Mouse (Mus musculus) embryo, embryonic 11 days (tissue): Measurements from ENCODE around the gene Cul7.
A peak's percentile ranks its signal among the peaks of the same experiment; 100 is the strongest.

Experiments
- DNase-seq: peaks from one replicate; pipeline ENCODE4 v3.0.0-alpha.2; 2015

Gene Cul7

DNA sequence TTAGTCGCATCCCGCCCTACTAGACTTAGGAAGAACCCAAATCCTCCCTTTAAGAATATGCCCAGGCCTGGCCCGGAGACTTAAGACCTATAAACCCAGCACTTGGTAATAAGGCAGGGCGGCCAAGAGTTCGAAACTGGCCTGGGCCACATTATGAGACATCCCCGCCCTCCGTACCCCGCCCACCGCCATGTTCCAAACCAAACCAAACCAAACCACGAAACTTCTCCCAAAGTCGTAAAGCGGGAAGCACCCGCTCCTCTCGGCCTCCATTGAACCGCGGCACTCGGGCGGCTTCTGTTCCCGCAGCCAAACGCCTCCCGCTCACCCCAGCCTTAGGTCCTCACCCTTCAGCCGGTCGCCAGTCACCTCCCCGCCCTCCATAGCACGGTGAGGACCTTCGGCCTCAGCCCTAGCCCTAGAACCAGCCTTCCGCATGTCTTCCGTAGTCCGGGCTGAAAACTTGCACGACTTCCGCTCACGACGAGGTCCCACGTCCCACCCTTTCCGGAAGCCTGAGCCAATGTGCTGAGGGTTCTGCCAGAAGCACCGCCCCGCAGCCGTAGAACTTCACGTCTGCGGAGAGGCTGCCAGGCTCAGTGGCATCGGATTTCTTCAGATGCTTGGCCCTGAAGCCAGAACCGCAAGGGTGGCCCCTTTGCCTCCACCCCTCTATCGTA is 23.9 kb downstream of the Cul7 start, which contains the start of gene Rrp36:
Gene Rrp36 (minus strand): TSS at position 503 of the 680 bp plus-strand sequence.
- peak; percentile 96 for DNase-seq

DNA sequence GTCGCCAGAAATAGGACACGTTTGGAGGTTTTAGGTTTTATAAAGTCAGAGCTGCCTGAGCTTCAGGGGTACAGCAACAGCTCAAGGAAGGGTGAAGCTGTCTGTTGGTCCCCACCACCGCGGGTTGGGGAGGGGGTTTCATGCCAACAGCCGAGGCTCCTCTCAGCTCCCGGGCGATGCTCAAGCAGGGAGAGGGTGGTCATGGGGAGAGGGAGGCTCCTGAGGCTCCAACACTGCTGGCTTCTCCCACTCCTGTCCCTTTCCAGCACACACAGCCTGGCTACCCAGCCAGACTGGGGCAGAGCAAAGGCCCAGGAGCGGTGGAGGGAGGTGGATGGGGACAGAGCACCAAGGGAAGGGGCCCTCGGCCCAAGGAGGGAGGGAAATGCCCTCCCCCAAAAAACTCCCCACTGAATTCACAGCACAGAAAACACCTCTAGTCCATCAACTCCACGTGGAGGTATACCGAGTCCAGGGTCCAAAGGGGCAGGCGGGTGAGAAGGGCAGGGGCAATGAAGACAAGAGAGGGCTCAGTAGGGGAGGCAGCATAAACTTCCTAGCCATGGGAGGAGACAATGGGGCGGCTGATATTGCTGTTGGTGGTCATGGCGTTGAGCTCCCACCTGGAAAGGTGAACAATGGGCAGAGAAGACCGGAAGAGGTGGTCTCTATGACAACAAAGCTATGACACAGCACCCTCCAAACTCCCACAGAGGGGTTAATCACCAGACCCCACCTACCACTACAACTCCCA is 24.6 kb downstream of the Cul7 start:
- no peak for DNase-seq

DNA sequence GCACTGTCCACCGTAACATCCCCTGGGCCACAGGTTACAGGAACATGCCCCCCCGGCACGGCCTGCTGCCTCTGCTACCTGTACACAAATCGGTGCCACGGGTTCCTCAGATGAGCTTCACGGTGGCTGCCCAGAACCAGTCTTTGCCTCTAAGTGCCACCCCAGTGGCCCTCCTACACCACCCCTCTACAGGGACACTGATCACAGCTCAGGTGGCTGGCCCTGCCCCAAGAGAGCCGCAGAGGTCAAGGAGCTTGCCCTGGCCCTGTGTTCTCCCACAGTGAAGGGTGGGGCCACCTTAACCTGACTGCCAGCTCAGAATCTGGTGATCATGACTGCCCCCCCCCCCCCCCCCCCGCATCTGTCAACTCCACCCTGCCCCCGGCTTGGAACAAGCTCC is 28.3 kb downstream of the Cul7 start, which contains the start of gene Mea1:
Gene Mea1 (plus strand): TSS at position 378 of the 400 bp plus-strand sequence.
- no peak for DNase-seq

DNA sequence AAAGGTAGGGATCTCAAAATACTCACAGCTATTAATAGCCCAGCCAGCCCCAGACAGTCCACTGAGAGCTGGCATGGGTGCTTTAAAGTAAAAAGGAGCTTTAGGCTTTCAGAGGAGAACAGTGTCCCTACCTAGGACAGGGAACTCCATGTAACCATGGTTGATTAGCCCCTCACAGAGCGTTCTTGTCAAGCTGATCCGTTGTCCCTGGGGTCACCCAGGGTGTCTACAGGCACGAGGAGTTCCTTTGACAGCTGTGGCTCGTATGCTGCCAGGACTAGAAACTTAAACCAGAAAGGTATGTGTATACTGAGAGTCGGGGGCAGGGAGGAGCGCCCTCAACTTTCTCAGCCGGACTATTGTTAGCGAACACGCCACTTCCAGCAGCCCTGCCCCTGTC is 28.8 kb downstream of the Cul7 start:
- DNase-seq: no peak

DNA sequence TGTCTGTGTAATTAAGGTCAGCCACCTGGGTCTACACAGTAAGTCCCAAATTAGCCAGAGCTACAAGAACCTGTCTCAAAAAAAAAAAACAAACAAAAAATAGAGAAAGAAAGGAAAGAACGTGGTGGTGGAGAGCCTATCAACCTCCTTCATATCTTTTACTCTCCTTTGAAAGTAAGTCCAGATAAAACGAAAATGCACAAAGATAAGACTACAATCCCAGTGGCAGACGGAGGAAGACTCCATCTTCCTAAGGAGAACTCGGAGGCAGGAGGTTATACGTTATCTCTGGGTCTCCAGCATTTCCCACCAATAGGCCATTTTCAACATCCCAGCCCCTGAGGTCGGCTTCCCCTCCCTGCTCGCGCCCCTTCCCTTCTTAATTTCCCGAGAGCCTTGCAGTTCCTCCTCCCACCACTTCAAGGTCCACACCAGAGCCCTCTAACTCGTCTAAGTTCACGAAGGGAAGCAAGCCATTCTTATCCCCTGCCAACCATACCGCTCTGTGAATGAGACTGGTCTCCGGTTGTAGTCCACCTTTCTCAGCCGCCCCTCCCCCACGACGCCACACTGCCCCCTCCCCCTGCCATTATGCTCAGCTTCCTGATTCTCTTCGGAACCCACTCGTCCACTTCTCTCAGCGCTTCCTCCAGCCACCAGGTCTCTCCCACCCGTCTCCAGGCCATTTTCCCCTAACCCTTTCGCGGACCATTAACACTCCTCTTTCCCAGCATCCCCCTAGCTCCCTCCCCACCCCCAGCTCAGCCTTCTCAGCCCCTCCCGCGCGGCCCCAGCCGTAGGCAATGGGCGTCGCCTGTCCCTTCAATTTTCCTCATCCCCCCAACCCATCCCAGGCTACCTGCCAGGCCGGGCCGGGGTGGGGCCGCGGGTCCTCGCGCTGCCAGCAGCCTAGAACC is 30.0 kb downstream of the Cul7 start:
- DNase-seq: peak; percentile 70

DNA sequence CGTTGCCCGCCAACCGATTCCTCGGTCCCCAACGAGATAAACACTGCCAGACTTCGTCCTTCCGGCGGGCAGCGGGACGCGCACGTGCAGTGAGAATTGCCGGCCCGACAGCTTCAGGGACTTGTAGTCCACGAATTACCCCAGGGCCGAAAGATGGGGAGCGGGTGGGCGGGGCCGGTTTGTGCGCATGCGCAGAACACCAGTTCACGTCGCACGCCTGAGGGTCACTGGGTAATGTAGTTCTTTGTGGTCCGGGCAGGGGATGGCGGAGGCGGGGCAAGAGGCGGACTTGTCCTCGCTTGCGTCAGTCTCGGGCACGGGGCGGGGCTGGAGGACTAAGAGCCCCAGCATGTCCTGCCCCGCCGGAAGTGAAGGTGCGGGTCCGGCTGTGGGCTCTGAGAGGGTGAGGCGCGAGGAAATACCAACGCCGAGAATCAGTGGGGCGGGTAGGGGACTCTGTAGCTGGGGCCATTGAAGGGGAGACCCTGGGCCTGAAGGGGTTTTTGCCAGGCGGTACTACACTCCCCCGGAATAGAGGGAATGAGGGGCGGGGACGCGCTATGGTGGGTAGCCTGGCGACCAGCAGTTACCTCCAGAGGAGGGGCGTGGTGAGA is 30.7 kb downstream of the Cul7 start, which contains the start of gene Klhdc3:
Gene Klhdc3 (minus strand): TSS at position 155 of the 614 bp plus-strand sequence.
- peak; percentile 99 for DNase-seq

DNA sequence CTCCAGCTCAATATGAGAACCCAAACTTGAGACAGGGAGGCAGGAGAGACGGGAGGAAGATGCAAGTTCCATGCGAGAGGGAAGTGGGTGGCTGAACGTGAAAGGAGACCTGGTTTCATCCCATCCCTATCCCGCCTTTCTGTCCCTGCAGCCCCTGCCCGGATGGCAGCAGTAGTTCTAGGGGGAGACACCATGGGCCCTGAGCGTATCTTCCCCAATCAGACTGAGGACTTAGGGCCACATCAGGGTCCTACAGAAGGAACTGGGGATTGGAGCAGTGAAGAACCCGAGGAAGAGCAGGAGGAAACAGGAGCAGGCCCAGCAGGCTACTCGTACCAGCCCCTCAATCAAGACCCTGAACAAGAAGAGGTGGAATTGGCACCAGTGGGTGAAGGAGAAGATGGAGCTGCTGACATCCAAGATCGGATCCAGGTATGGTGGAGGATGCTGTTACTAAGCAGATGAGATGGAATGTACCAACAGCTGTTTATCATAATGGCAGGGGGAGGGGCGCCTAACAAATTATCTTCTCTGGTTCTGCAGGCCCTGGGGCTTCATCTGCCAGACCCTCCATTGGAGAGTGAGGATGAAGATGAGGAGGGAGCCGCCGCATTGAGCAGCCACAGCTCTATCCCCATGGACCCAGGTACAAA is 31.5 kb downstream of the Cul7 start:
- DNase-seq: no peak

DNA sequence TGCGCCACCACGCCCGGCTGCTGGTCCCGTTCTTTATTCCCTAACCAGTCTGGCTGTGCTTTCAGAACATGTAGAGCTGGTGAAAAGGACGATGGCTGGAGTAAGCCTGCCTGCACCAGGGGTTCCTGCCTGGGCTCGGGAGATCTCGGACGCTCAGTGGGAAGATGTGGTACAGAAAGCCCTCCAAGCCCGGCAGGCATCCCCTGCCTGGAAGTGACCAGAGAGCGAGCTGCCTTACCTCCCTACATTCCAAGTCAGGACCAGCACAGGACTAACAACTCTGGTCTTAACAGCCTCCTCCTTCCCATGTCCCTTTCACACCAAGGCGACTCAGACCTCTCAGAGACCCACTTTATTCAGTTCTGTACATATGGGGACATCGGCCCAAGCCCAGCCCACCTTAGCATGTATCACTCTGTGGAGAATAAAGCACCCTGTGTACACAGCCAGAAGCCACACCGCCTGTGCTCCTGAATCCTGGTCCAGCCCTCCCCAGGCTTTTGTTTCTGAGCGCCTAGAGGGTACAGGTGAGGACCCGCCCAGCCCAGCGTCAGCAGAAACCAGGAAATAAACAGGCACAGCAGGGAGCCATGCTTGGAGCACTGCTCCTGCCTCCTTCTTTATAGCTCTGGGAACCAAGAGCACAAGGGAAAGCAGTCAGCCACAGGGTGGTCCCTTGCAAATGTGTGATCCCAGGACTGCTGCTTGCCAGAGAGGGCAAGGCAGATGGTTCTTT is 32.7 kb downstream of the Cul7 start:
- DNase-seq: no peak

DNA sequence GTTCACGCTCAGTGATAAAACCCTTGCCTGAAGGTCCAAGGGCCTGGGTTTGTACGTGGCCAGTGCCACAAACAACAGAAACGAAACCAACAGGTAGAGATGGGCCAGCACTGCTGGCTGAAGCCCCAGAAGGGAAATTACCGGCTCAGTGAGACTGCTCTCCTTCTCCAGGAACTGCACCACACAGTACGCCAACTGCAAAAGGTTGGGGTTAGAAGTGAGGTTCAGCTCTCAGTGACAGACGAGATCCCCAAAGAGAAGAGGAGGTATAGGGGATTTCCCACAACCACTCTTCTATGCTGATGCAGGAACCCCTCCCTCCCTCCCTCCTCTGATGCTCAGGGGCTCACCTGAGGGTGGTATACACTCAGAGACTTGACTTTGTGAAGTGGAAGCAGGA is 35.8 kb downstream of the Cul7 start:
- DNase-seq: no peak

DNA sequence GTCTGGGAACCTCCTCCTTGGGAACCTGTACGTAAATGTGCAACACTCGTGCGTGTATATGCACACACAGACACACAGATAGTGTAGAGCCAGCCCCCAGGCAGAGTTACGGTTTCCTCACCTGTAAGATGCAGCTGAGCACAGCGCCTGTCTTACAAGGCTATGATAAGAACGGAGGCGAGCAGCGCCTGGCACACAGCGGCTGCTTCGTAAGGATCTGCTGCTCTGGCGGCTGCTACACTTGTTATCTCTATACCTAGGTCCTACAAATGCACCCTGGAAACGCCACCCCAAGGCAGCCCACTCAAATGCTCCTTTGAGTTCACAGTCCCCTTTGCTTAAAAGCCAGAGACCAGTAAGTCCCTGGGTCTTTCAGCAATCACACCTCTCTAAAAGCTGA is 40.5 kb downstream of the Cul7 start:
- no peak for DNase-seq

DNA sequence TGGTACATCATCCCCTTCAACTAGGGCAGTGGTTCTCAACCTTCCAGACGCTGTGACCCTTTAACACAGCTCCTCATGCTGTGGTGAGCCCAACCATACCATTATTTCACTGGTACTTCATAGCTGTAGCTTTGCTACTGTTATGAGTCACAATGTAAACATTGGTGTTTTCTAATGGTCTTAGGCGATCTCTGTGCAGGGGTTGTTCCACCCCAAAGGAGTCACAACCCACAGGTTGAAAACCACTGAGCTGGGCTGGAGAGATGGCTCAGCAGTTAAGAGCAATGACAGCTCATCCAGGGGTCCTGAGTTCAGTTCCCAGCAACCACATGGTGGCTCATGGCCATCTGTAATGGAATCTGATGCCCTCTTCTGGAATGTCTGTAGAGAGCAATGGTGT is 41.3 kb downstream of the Cul7 start:
- no peak for DNase-seq

DNA sequence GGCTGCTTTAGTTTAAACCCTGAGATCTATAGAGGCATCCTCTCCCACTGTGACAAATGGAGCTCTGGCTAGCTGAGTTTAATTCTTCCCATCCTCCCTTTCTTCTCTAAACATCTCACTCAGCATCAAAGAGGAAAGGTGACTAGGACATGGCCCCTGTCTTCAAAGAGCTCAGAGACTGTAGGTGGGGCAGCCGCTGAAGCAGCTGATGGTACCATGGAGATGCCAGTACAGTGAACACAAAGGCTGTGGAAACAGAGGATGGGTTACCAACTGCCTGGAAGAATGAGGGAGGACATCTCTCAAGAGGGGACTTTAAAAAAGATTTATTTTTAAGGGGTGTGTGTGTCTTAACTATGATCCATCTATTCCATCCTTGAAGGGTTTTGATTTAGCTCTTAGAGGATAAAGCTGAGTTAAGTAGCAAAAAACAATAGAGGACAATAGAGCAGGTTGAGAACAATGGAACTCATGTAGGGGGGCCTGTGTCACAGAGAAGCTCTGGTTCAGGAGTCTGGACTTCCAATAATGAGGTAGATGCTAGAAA is 44.5 kb downstream of the Cul7 start:
- no peak for DNase-seq

DNA sequence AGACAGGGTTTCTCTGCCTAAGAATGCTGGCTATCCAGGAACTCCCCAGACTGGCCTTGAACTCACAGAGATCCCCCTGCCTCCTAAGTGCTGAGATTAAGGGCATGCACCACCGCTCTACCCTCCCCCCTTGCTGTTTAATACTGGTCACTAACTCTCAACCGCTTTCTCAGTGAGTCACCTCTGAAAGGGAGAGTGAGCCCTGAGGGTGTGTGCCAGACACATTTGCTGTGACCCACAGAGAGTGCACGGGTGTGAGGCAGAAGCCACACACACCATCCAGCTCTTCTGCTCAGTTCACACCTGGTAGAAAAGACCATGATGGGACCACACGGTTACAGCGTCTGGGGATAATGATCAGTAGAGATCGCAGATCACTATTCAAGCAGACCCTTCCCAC is 48.4 kb downstream of the Cul7 start:
- DNase-seq: no peak

DNA sequence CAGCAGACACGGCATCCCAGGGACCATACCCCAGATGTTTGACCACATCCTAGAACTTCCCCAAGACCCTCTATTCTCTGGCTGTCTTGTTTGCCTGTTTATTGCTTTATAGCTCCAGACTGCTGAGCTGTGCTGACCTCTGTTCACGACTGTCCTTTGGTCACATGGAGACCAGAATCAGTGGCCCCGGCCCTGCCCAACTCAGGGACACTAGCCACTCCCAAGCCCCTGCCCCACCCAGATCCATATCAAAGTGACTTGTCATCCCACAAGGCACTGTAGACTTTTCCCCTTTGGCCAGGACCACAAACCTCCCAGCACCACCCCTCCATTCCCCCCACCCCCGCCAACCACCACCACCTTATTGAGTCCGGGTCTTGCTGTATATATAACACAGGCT is 49.1 kb downstream of the Cul7 start:
- DNase-seq: no peak

DNA sequence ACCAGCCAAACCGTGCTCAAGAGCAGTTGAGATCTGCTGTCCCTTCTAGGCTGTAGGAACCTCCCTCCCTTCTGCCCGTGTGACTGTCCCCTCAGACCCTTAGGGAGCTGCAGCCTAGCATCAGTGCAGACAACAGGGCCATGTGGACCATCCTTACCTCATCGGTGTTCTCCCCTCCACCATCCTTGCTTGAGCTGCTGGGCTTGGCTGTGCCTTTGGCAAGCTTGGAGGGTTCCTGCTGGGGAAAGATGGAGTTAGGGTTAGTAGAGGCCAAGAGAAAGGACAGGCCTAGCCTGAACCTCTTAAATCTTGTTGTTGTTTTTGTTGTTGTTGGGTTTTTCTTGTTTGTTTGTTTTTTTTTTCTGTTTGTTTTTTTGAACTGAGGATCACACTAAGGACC is 49.8 kb downstream of the Cul7 start:
- DNase-seq: no peak

DNA sequence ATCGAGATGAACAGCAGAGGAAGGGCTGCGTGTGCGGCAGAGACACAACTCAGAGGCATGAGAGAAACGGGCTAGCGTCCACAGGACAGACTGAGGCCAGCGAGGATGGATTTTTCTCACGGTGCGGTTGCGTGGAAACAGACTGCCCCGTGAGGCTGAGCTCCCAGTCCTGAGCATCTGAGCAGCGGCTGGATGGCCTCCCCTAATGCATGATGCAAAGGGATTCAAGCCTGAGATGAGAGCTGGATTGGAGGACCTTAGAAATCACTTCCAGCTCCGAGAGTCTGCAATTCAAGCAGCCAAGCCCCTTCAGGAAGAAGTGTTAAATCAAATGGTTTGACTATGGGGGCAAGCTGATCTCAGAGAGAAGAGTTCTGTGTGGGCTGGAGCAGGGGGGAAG is 51.4 kb downstream of the Cul7 start:
- DNase-seq: no peak

DNA sequence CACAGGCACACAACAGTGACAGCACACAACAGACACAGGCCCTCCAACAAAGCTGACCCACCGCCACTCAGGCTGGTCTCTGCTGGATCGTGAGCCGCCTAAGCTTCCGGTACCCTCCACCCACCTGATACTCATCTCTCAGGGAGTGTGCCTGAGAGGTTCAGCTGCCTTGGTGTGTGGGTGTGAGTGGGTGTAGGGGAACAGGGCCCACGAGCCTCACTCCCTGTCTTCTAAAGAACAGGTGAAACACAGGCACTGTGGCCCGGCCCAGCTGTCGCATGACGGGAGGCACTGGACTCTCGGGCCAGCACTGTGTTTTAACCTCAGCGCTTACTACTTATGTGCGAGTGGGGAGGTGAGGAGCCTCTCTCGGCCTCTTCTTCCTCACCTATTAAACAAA is 52.0 kb downstream of the Cul7 start:
- no peak for DNase-seq

DNA sequence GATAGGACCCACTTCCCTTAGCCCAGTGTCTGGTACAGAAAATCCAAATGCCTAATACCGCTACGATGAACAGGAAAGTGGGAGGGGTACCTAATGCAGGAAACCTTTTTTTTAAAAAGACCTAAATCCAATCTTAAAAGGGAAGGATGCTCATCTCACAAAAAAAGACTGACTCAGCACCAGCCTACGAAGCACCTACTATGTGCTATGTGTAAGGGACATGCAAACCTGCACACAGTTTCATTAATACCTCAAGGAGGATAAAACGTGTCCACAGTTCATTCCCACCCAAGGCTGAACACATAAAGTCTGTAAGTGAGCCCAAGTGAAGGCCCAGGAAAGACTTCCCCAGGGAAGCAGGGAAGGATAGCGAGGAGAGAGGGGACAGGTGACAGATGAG is 52.4 kb downstream of the Cul7 start:
- no peak for DNase-seq

DNA sequence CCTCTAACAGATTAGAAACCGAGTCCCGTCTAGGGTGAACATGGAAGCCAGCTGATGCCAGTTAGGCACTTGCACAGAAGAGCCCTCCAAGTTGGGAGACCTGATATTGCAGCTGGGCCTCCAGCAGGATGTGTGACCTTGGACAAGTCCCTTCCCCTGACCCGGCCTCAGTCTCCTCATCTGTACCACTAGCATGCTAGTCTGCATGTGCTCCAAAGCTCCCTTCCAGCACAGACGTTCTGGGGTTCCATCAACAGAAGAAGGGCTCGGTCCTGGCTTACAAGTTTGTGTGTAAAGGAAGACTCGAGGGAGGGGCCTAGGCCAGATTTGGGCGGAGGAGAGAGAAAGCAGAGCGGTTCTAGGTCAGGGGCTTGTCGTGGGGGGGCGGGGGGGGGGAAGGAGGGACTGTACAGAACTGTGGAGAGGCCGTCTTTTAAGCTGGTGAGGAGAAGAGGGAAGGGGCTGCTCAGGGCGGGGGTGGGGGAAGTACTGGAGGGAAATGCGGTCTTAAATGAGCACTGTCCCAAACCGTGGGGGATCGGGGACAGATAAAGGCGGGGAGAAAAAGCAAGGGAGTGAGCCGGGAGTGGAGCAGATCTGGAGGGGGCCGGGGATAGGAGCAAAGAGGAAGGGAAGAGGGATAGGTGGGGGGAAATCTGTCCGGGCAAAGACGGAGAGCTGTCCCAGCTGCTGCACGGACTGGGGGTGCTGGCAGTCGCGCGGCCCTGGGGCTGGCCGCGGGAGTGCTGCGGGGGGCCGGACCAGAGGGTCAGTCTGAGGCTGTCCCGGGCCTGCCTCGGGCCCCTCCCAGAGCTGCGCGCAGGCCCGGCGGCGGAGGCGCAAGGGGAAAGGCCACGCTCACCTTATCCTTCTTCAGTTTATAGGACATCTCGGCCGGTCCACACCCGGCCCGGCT is 54.1 kb downstream of the Cul7 start:
- peak; percentile 34 for DNase-seq
